Mouse (Mus musculus): Measurements from ENCODE around the gene Slc25a22. TPM values are rescaled to one million over a fixed set of nuclear protein-coding genes. Genes with fewer than 3 reads are reported as not detected.

The Slc25a22 gene
- polyA plus RNA-seq, 1 experiment from 2014 or later: 80.4 TPM

DNA sequence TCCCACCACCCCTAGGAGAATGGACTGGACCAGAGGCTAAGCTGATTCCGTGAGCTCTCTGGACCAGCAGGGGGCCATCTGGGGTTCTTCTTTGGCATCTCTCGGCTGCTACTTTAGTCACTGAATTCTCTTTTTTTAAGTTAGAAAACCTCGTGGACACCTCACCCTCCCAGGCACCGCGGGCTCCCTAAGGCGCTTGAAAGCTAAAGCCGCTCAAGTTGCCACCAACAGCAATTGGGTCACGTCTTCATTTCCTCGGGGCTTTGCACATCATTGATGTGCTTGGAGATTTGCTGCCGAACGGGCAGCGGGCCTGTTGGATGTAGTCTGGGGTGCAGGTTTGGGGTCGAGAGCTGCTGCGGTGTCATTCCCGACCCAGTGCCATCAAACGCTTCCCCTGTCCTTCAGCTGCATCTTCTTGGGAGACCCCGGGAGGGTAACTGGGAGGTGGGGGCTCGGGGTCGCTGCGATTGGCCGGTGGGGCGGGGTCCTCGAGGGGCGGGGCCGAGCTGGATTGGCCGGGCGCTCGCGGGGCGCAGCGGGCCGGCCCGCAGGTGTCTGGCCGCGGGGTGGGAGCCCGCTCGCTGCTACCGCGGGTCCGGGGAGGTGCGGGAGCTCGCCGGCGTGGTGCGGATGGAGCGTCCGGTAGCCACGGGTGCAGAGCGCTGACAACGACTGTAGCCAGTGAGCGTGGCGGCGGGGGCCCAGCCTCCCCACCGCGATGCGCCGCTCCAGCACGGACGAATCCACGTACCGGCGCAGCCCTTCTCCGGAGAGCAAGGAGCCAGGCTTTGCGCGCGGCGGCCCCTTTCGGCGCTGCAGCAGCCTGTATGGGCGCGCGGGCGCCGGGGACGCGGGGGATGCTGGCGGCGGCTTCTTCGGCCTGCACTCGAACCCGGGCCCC is 44.1 kb upstream of the Slc25a22 start:
- no peaks in the 10 kb centered on the region for H3K9me3 ChIP-seq (ENCODE audit: control insufficient read depth, low read length)
- ATAC-seq (ENCODE audit: low read depth): peak; percentile 62
- no peaks in the 10 kb centered on the region for H3K36me3 ChIP-seq (ENCODE audit: control insufficient read depth, insufficient read depth, low read length)
- peaks cover 4% of the 10 kb centered on the region; the same call in 1 of the 2 replicates for H3K27me3 ChIP-seq (ENCODE audit: control insufficient read depth, insufficient read depth, low read length)
- peak overlapping the region; percentile 88 for H3K4me2 ChIP-seq (ENCODE audit: low read depth, low read length)
- H3K4me3 ChIP-seq (ENCODE audit: low read depth, low read length): peak overlapping the region; percentile 65
- H3K27ac ChIP-seq (ENCODE audit: low read depth, low read length): peak overlapping the region; percentile 62
- peaks cover 16% of the 10 kb centered on the region for H3K4me1 ChIP-seq (ENCODE audit: control insufficient read depth, insufficient read depth, low read length)
- peak overlapping the region; percentile 81 for H3K9ac ChIP-seq (replicated peaks; ENCODE audit: low read depth, low read length)
- WGBS: under 1% methylated on average over 81 of the region's 81 CpGs

DNA sequence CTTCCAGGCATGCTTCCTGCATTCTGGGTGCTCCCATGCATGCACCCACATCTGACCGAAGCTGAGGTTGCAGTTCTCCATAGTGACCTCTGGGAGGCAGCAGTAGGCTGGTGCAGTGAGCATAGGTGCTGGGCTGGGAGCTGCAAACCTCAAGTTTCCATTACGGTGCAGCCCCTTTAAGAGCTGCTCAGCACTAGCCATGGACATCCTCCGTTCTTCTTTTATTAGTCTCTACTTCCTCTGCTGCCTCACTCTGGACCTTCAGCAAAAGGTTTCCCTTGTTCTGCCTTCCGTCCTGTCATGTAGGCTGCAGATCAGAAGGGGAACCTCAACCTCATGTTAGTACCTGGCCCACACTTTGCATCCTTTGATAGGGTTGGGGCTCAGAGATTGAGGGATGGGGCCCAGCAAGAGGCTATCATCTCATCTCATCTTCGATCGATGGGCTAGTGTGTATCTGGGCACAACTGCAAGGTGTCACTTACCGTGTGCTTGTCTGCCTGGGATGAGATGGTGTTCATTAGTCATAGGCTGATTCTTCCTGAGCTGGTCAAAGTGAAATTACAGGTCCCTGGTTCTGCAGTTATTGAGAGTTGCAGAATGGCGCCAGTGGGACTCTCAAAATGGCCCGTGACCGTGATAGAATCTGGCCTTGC is 43.3 kb upstream of the Slc25a22 start:
- H3K27ac ChIP-seq (ENCODE audit: low read depth, low read length): no peak overlapping the region
- 9% methylated on average over 10 of the region's 10 CpGs for WGBS
- peaks cover 4% of the 10 kb centered on the region; the same call in 1 of the 2 replicates for H3K27me3 ChIP-seq (ENCODE audit: control insufficient read depth, insufficient read depth, low read length)
- H3K9me3 ChIP-seq (ENCODE audit: control insufficient read depth, low read length): no peaks in the 10 kb centered on the region
- H3K4me3 ChIP-seq (ENCODE audit: low read depth, low read length): peak overlapping the region; percentile 65
- no peak overlapping the region for H3K9ac ChIP-seq (replicated peaks; ENCODE audit: low read depth, low read length)
- no peaks in the 10 kb centered on the region for H3K36me3 ChIP-seq (ENCODE audit: control insufficient read depth, insufficient read depth, low read length)
- H3K4me2 ChIP-seq (ENCODE audit: low read depth, low read length): peak overlapping the region; percentile 88
- ATAC-seq (ENCODE audit: low read depth): peak; percentile 45; the same call in 1 of the 2 replicates
- H3K4me1 ChIP-seq (ENCODE audit: control insufficient read depth, insufficient read depth, low read length): peaks cover 18% of the 10 kb centered on the region

DNA sequence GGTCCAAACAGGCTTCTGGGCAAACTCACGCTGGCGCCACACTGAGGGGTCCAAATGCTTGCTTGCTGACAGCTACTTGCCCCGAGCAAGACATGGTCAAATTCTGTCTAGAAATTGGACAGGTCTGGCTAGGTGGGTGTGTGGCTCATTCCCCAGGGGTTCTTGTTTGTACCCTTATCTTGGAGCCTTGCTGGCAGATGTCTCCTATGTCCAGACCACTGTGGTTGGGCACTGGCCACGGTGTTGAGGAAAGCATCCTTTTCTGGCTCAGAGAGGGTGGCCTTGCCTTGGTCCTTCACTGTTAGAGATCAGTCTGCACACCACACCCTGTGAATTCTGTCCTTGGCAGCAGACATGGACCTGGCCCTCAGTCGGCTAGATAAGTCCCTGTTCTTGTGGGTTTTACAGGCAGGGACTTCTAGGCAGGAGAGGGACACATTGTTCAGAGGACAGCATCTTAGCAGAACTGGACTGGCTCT is 40.6 kb upstream of the Slc25a22 start:
- no peak overlapping the region for H3K9ac ChIP-seq (replicated peaks; ENCODE audit: low read depth, low read length)
- H3K9me3 ChIP-seq (ENCODE audit: control insufficient read depth, low read length): no peaks in the 10 kb centered on the region
- H3K36me3 ChIP-seq (ENCODE audit: control insufficient read depth, insufficient read depth, low read length): no peaks in the 10 kb centered on the region
- WGBS: 89% methylated on average over 5 of the region's 5 CpGs
- H3K4me3 ChIP-seq (ENCODE audit: low read depth, low read length): no peak overlapping the region
- H3K27ac ChIP-seq (ENCODE audit: low read depth, low read length): no peak overlapping the region
- H3K4me1 ChIP-seq (ENCODE audit: control insufficient read depth, insufficient read depth, low read length): peaks cover 35% of the 10 kb centered on the region
- H3K27me3 ChIP-seq (ENCODE audit: control insufficient read depth, insufficient read depth, low read length): peaks cover 4% of the 10 kb centered on the region; the same call in 1 of the 2 replicates
- no peak for ATAC-seq (ENCODE audit: low read depth)
- no peak overlapping the region for H3K4me2 ChIP-seq (ENCODE audit: low read depth, low read length)

DNA sequence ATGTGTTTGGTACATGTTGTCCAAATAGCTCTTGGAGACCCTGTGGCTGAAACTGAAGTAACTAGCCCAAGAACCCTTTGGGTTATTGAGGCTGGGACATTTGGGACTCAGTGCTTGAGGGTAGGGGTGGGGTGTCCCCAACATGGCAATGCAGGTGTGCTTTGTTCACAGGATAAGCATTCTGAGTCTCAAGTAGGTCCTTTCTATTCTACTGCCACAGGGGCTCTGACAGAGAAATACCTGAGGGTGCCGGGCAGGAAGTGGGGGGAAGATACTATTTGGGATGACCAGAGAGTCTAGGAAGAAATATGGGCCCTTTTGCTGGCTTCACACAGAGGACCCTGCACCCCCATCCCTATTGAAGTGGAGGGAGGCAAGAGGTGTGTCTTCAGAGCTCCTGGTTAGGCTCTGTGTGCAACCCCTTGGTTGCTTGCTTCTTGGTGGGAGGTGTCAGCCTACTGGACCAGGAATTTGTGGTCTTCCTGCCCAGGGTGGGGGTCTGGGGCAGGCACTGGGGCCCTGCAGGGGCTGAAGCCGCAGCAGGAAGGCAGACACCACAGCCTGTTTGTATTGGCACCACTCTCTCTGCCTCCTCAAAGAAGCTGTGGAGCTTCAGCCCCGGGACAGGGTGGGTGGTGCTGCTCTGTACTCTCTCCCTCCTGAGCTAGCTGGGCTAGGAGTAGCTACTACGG is 40.0 kb upstream of the Slc25a22 start:
- no peak overlapping the region for H3K4me2 ChIP-seq (ENCODE audit: low read depth, low read length)
- H3K4me3 ChIP-seq (ENCODE audit: low read depth, low read length): no peak overlapping the region
- peaks cover 4% of the 10 kb centered on the region; the same call in 1 of the 2 replicates for H3K27me3 ChIP-seq (ENCODE audit: control insufficient read depth, insufficient read depth, low read length)
- peaks cover 32% of the 10 kb centered on the region for H3K4me1 ChIP-seq (ENCODE audit: control insufficient read depth, insufficient read depth, low read length)
- no peaks in the 10 kb centered on the region for H3K36me3 ChIP-seq (ENCODE audit: control insufficient read depth, insufficient read depth, low read length)
- ATAC-seq (ENCODE audit: low read depth): no peak
- WGBS: 77% methylated on average over 4 of the region's 4 CpGs
- no peaks in the 10 kb centered on the region for H3K9me3 ChIP-seq (ENCODE audit: control insufficient read depth, low read length)
- no peak overlapping the region for H3K9ac ChIP-seq (replicated peaks; ENCODE audit: low read depth, low read length)
- no peak overlapping the region for H3K27ac ChIP-seq (ENCODE audit: low read depth, low read length)

DNA sequence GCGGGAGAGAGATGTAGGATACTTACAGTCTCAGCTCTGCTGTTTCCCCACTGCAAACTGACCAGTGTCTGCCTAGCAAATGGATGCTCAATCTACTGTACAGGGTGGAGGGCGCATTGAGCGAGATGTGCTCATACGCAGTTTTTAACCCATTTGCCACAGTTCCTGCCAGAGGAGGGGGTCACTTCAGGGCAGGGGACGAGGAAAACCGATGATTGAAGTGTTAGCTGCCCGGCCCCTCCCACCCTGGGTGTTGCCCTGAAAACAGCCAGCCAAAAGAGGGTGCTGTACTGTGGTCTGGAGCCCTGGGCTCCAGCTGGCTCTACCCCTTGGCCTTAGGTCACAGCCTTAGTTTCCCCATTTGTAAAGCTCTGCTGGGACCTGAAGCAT is 39.3 kb upstream of the Slc25a22 start:
- Histone ChIP-seq H3K4me1 (ENCODE audit: control insufficient read depth, insufficient read depth, low read length) (peaks cover 27% of the 10 kb centered on the region), H3K4me2 (ENCODE audit: low read depth, low read length) (no peak overlapping the region; the same call in 1 of the 2 replicates), H3K27me3 (ENCODE audit: control insufficient read depth, insufficient read depth, low read length) (no peaks in the 10 kb centered on the region), H3K9ac (replicated peaks; ENCODE audit: low read depth, low read length) (no peak overlapping the region), H3K4me3 (ENCODE audit: low read depth, low read length) (no peak overlapping the region), H3K36me3 (ENCODE audit: control insufficient read depth, insufficient read depth, low read length) (no peaks in the 10 kb centered on the region; the same call in 1 of the 2 replicates), H3K27ac (ENCODE audit: low read depth, low read length) (peak overlapping the region; percentile 23; the same call in 1 of the 2 replicates), H3K9me3 (ENCODE audit: control insufficient read depth, low read length) (no peaks in the 10 kb centered on the region)
- ATAC-seq (ENCODE audit: low read depth): no peak
- WGBS: 18% methylated on average over 7 of the region's 7 CpGs

DNA sequence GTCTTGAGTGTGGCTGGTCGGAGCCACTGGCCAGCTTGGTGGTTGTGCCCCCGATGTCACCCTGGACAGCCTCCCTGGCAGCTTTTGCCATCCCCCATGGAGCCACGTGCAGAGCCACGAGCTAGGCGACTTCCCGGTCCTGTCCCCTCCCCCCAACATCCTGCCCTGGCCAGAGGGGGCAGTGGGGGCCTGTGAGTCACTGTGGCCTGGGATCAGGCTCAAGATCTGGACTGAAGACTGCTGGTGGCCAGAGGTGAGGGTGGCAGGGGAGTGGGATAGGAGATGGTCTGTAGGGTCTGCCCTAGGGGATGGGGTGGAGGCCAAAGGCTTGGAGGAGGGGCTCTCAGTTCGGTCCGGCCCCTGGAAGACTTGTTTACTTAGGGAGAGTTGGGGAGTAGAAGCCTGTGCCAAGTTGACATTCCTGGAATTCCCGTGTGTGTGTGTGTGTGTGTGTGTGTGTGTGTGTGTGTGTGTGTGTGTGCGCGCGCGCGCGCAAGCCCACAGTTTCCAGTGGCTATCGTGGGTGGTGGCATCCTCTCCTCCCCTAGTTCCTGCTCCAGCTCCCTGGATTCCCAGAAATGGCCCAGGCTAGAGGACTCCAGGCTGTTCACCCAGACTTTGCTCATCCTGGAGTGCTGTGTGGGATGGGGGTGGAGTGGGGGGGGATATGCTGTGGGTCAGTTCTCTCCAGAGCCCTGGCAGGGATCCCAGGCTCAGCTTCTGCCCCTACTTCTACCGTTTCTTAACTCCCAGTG is 38.7 kb upstream of the Slc25a22 start:
- 6% methylated on average over 16 of the region's 17 CpGs for WGBS
- Histone ChIP-seq H3K27ac (ENCODE audit: low read depth, low read length) (peak overlapping the region; percentile 23; the same call in 1 of the 2 replicates), H3K4me1 (ENCODE audit: control insufficient read depth, insufficient read depth, low read length) (peaks cover 23% of the 10 kb centered on the region), H3K27me3 (ENCODE audit: control insufficient read depth, insufficient read depth, low read length) (no peaks in the 10 kb centered on the region), H3K9ac (replicated peaks; ENCODE audit: low read depth, low read length) (no peak overlapping the region), H3K4me2 (ENCODE audit: low read depth, low read length) (peak overlapping the region; percentile 88), H3K36me3 (ENCODE audit: control insufficient read depth, insufficient read depth, low read length) (peaks cover 1% of the 10 kb centered on the region; the same call in 1 of the 2 replicates), H3K9me3 (ENCODE audit: control insufficient read depth, low read length) (no peaks in the 10 kb centered on the region), H3K4me3 (ENCODE audit: low read depth, low read length) (peak overlapping the region; percentile 68; the same call in 1 of the 2 replicates)
- no peak; the same call in 1 of the 2 replicates for ATAC-seq (ENCODE audit: low read depth)

DNA sequence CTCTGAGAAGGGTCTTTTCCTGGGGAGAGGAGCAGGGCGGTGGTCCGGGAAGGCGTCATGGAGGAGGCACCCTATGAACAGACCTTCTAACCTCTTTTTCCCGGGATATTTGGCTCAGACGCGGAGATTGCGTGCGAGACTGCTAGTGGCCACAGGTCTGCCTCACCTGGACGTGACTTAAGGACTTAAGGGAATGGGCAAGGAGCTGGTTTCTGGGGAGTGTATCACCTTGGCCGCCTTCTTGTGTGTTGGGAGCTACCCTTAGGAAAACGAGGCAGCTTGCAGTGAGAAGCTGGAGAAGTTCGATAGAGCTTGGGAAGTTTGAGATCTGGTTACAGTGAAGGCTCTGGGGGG is 38.1 kb upstream of the Slc25a22 start:
- H3K4me1 ChIP-seq (ENCODE audit: control insufficient read depth, insufficient read depth, low read length): peaks cover 19% of the 10 kb centered on the region
- peaks cover 8% of the 10 kb centered on the region for H3K36me3 ChIP-seq (ENCODE audit: control insufficient read depth, insufficient read depth, low read length)
- H3K9ac ChIP-seq (replicated peaks; ENCODE audit: low read depth, low read length): peak overlapping the region; percentile 84; the same call in 1 of the 2 replicates
- H3K4me3 ChIP-seq (ENCODE audit: low read depth, low read length): peak overlapping the region; percentile 68
- no peaks in the 10 kb centered on the region for H3K9me3 ChIP-seq (ENCODE audit: control insufficient read depth, low read length)
- peak overlapping the region; percentile 88 for H3K4me2 ChIP-seq (ENCODE audit: low read depth, low read length)
- no peaks in the 10 kb centered on the region for H3K27me3 ChIP-seq (ENCODE audit: control insufficient read depth, insufficient read depth, low read length)
- no peak; the same call in 1 of the 2 replicates for ATAC-seq (ENCODE audit: low read depth)
- no peak overlapping the region for H3K27ac ChIP-seq (ENCODE audit: low read depth, low read length)
- WGBS: 4% methylated on average over 11 of the region's 12 CpGs
